Mouse (Mus musculus) heart, postnatal 0 days (tissue): ENCODE measurements at regions not wholly inside any gene's neighbourhood (a gene's known extent, or its start where the extent isn't known, plus 50 kb on each side); places are given as distances from the start of the nearest gene placed in this dataset.

Experiments used
- ATAC-seq: fragments of 200-750 bp; cut with Nextera tagmentation; 2 replicates; pipeline ENCODE4 v1.8.0; 2017; ENCODE audit warnings: low read depth, moderate number of reproducible peaks, moderate library complexity; ENCODE audit not compliant: insufficient read depth
- DNase-seq: peaks from one replicate; pipeline ENCODE4 v3.0.0-alpha.2; 2016; ENCODE audit warnings: low spot score
- H3K27ac ChIP-seq: fragments of 300-500 bp; sonication (generic); 2 replicates; pipeline ENCODE4 v1.5.1; 2014; ENCODE audit warnings: low read depth, mild to moderate bottlenecking
- H3K27me3 ChIP-seq: fragments of 300-500 bp; sonication (generic); 2 replicates; pipeline ENCODE4 v1.6.1; 2014; ENCODE audit warnings: low read length, mixed read lengths; ENCODE audit not compliant: control insufficient read depth, insufficient read depth
- H3K36me3 ChIP-seq: fragments of 300-500 bp; sonication (generic); replicated peaks from 2 replicates; pipeline ENCODE4 v1.6.1; 2014; ENCODE audit warnings: low read length, mixed read lengths; ENCODE audit not compliant: control insufficient read depth, insufficient read depth
- H3K4me1 ChIP-seq: fragments of 300-500 bp; sonication (generic); 2 replicates; pipeline ENCODE4 v1.6.1; 2014; ENCODE audit warnings: antibody characterized with exemption; ENCODE audit not compliant: control insufficient read depth, insufficient read depth
- H3K4me2 ChIP-seq: fragments of 300-500 bp; sonication (generic); 2 replicates; pipeline ENCODE4 v1.6.1; 2014; ENCODE audit warnings: low read depth, mild to moderate bottlenecking, low read length, moderate library complexity
- H3K4me3 ChIP-seq: fragments of 300-500 bp; sonication (generic); 2 replicates; pipeline ENCODE4 v1.5.1; 2014; ENCODE audit warnings: low read depth, low read length
- H3K9ac ChIP-seq: fragments of 300-500 bp; sonication (generic); replicated peaks from 2 replicates; pipeline ENCODE4 v1.6.1; 2014; ENCODE audit warnings: low read depth, low read length, mixed read lengths
- H3K9me3 ChIP-seq: fragments of 300-500 bp; sonication (generic); replicated peaks from 2 replicates; pipeline ENCODE4 v1.6.1; 2016; ENCODE audit warnings: low read length; ENCODE audit not compliant: control insufficient read depth
- CTCF ChIP-seq: IDR thresholded peaks from 2 replicates; pipeline ENCODE4 v1.5.1; 2016; ENCODE audit warnings: antibody characterized with exemption, control low read depth, low read depth
- EP300 ChIP-seq: IDR thresholded peaks from 2 replicates; pipeline ENCODE4 v1.6.1; 2016; ENCODE audit warnings: antibody characterized with exemption, low read depth
- WGBS: fragments of 180-500 bp; shearing (Covaris S2); extraction: QIAGEN DNeasy Blood & Tissue Kit; methylation state at CpG from one replicate; pipeline ENCODE4 v1.1.7; 2014; 5-methylcytosine and 5-hydroxymethylcytosine counted together

- Histone ChIP-seq H3K4me3 (no peak overlapping the region), H3K27ac (no peak overlapping the region), H3K9me3 (no peaks in the 10 kb centered on the region), H3K4me2 (no peak overlapping the region), H3K9ac (no peak overlapping the region), H3K4me1 (no peaks in the 10 kb centered on the region), H3K36me3 (no peaks in the 10 kb centered on the region), H3K27me3 (no peaks in the 10 kb centered on the region)
- DNase-seq (no peak), ATAC-seq (no peak)
- WGBS = 68% methylated on average over 5 of the region's 5 CpGs
- no peak for TF ChIP-seq CTCF
- no peak for TF ChIP-seq EP300
These were observed 287.7 kb downstream of the Cdh26 start for GRCm38 (mm10) chr2:178718048-178718447.

- DNase-seq (no peak), ATAC-seq (no peak)
- Histone ChIP-seq H3K4me2 (no peak overlapping the region), H3K36me3 (no peaks in the 10 kb centered on the region), H3K9ac (no peak overlapping the region), H3K27ac (no peak overlapping the region), H3K4me1 (no peaks in the 10 kb centered on the region), H3K9me3 (no peaks in the 10 kb centered on the region), H3K27me3 (0 out of 2 replicates have a peak, but pooled peaks cover 4% of the 10 kb centered on the region), H3K4me3 (no peak overlapping the region)
- 47% methylated on average over 3 of the region's 3 CpGs for WGBS
- TF ChIP-seq CTCF = no peak
- no peak for TF ChIP-seq EP300
These were observed 293.1 kb downstream of the Cdh26 start for GRCm38 (mm10) chr2:178723455-178723854.

GRCm38 (mm10) chr2:178724228-178724627, 293.9 kb downstream of the Cdh26 start:
- H3K4me3 ChIP-seq = no peak overlapping the region
- H3K9ac ChIP-seq = no peak overlapping the region
- DNase-seq = no peak
- no peaks in the 10 kb centered on the region for H3K9me3 ChIP-seq
- H3K27me3 ChIP-seq = peaks cover 8% of the 10 kb centered on the region; the same call in 1 of the 2 replicates
- no peaks in the 10 kb centered on the region for H3K4me1 ChIP-seq
- no peak for ATAC-seq
- WGBS = 11% methylated on average over 5 of the region's 5 CpGs
- H3K4me2 ChIP-seq = no peak overlapping the region
- no peaks in the 10 kb centered on the region for H3K36me3 ChIP-seq
- TF ChIP-seq CTCF (no peak), EP300 (no peak)
- H3K27ac ChIP-seq = no peak overlapping the region

- TF ChIP-seq CTCF (no peak), EP300 (no peak)
- H3K9ac ChIP-seq = no peak overlapping the region
- no peaks in the 10 kb centered on the region for H3K36me3 ChIP-seq
- peaks cover 8% of the 10 kb centered on the region; the same call in 1 of the 2 replicates for H3K27me3 ChIP-seq
- H3K4me2 ChIP-seq = no peak overlapping the region
- H3K27ac ChIP-seq = no peak overlapping the region
- H3K4me1 ChIP-seq = no peaks in the 10 kb centered on the region
- DNase-seq = no peak
- no peak overlapping the region for H3K4me3 ChIP-seq
- ATAC-seq = no peak
- no peaks in the 10 kb centered on the region for H3K9me3 ChIP-seq
- 8% methylated on average over 17 of the region's 17 CpGs for WGBS
These were observed 297.8 kb downstream of the Cdh26 start for GRCm38 (mm10) chr2:178727930-178728793.

- H3K4me3 ChIP-seq = no peak overlapping the region
- DNase-seq (no peak), ATAC-seq (no peak)
- peaks cover 8% of the 10 kb centered on the region; the same call in 1 of the 2 replicates for H3K27me3 ChIP-seq
- no peak overlapping the region for H3K27ac ChIP-seq
- 10% methylated on average over 7 of the region's 7 CpGs for WGBS
- no peak overlapping the region for H3K4me2 ChIP-seq
- TF ChIP-seq EP300 (no peak), CTCF (no peak)
- H3K9ac ChIP-seq = no peak overlapping the region
- no peaks in the 10 kb centered on the region for H3K9me3 ChIP-seq
- H3K36me3 ChIP-seq = no peaks in the 10 kb centered on the region
- no peaks in the 10 kb centered on the region for H3K4me1 ChIP-seq
These were observed 298.4 kb downstream of the Cdh26 start for GRCm38 (mm10) chr2:178728794-178729120.

GRCm38 (mm10) chr2:178735099-178735498, 304.8 kb downstream of the Cdh26 start:
- Histone ChIP-seq H3K4me1 (no peaks in the 10 kb centered on the region), H3K27ac (no peak overlapping the region), H3K27me3 (no peaks in the 10 kb centered on the region), H3K4me2 (no peak overlapping the region), H3K4me3 (no peak overlapping the region), H3K9me3 (no peaks in the 10 kb centered on the region), H3K9ac (no peak overlapping the region), H3K36me3 (no peaks in the 10 kb centered on the region)
- ATAC-seq (no peak), DNase-seq (peak; percentile 20)
- 2% methylated on average over 2 of the region's 2 CpGs for WGBS
- TF ChIP-seq EP300 (no peak), CTCF (no peak)
